Mouse (Mus musculus): Measurements from ENCODE around the gene Rnf187. TPM values are rescaled to one million over a fixed set of nuclear protein-coding genes. Genes with fewer than 3 reads are reported as not detected.

Rnf187 gene
- polyA plus RNA-seq, 1 experiment: 245 TPM

- H3ac ChIP-seq (ENCODE audit: control insufficient read depth, insufficient read length, low read depth): peak overlapping the region; percentile 31
- TF ChIP-seq USF1 (IDR thresholded peaks at IDR 0.05; ENCODE audit: low read depth) (no peak), CTCF (IDR thresholded peaks at IDR 0.05; ENCODE audit: control insufficient read depth, insufficient read depth, insufficient read length) (no peak), MYOG (IDR thresholded peaks at IDR 0.05; ENCODE audit: control insufficient read depth, extremely low read depth, insufficient read length) (no peak), CEBPB (IDR thresholded peaks at IDR 0.05; ENCODE audit: low read depth) (no peak), MAX (IDR thresholded peaks at IDR 0.05) (no peak), FOSL1 (IDR thresholded peaks at IDR 0.05; ENCODE audit: insufficient read depth, low read length, poor library complexity, severe bottlenecking) (no peak), MYOD1 (IDR thresholded peaks at IDR 0.05; ENCODE audit: control insufficient read depth, insufficient read length, low read depth) (no peak)
- peaks cover 16% of the 10 kb centered on the region for H3K36me3 ChIP-seq (ENCODE audit: control insufficient read depth, insufficient read depth)
- H3K79me2 ChIP-seq (ENCODE audit: control insufficient read depth, insufficient read depth): no peaks in the 10 kb centered on the region
- H3K79me3 ChIP-seq (ENCODE audit: low read depth): no peaks in the 10 kb centered on the region
- peaks cover 7% of the 10 kb centered on the region for H3K27me3 ChIP-seq (ENCODE audit: control insufficient read depth, insufficient read depth, insufficient read length)
- no peak overlapping the region for H3K4me3 ChIP-seq (ENCODE audit: insufficient read depth, poor library complexity, severe bottlenecking)
Measured at GRCm38 (mm10) chr11:58927790-58928651, 10.7 kb downstream of the Rnf187 start.

GRCm38 (mm10) chr11:58927053-58927452, 11.7 kb downstream of the Rnf187 start:
- TF ChIP-seq MAX (IDR thresholded peaks at IDR 0.05) (no peak), MYOD1 (IDR thresholded peaks at IDR 0.05; ENCODE audit: control insufficient read depth, insufficient read length, low read depth) (no peak), MYOG (IDR thresholded peaks at IDR 0.05; ENCODE audit: control insufficient read depth, extremely low read depth, insufficient read length) (no peak), USF1 (IDR thresholded peaks at IDR 0.05; ENCODE audit: low read depth) (no peak), CTCF (IDR thresholded peaks at IDR 0.05; ENCODE audit: control insufficient read depth, insufficient read depth, insufficient read length) (no peak), FOSL1 (IDR thresholded peaks at IDR 0.05; ENCODE audit: insufficient read depth, low read length, poor library complexity, severe bottlenecking) (no peak), CEBPB (IDR thresholded peaks at IDR 0.05; ENCODE audit: low read depth) (no peak)
- H3ac ChIP-seq (ENCODE audit: control insufficient read depth, insufficient read length, low read depth): no peak overlapping the region
- H3K4me3 ChIP-seq (ENCODE audit: insufficient read depth, poor library complexity, severe bottlenecking): no peak overlapping the region
- H3K27me3 ChIP-seq (ENCODE audit: control insufficient read depth, insufficient read depth, insufficient read length): peaks cover 9% of the 10 kb centered on the region
- H3K36me3 ChIP-seq (ENCODE audit: control insufficient read depth, insufficient read depth): peaks cover 7% of the 10 kb centered on the region
- no peaks in the 10 kb centered on the region for H3K79me2 ChIP-seq (ENCODE audit: control insufficient read depth, insufficient read depth)
- no peaks in the 10 kb centered on the region for H3K79me3 ChIP-seq (ENCODE audit: low read depth)

- Histone ChIP-seq H3K79me3 (ENCODE audit: low read depth) (no peaks in the 10 kb centered on the region), H3K27me3 (ENCODE audit: control insufficient read depth, insufficient read depth, insufficient read length) (peaks cover 9% of the 10 kb centered on the region), H3K79me2 (ENCODE audit: control insufficient read depth, insufficient read depth) (no peaks in the 10 kb centered on the region), H3K4me3 (ENCODE audit: insufficient read depth, poor library complexity, severe bottlenecking) (no peak overlapping the region), H3ac (ENCODE audit: control insufficient read depth, insufficient read length, low read depth) (no peak overlapping the region), H3K36me3 (ENCODE audit: control insufficient read depth, insufficient read depth) (peaks cover 3% of the 10 kb centered on the region)
- no peak for TF ChIP-seq USF1 (IDR thresholded peaks at IDR 0.05; ENCODE audit: low read depth)
- TF ChIP-seq FOSL1 (IDR thresholded peaks at IDR 0.05; ENCODE audit: insufficient read depth, low read length, poor library complexity, severe bottlenecking): no peak
- TF ChIP-seq MAX (IDR thresholded peaks at IDR 0.05): no peak
- no peak for TF ChIP-seq MYOD1 (IDR thresholded peaks at IDR 0.05; ENCODE audit: control insufficient read depth, insufficient read length, low read depth)
- TF ChIP-seq MYOG (IDR thresholded peaks at IDR 0.05; ENCODE audit: control insufficient read depth, extremely low read depth, insufficient read length): no peak
- no peak for TF ChIP-seq CTCF (IDR thresholded peaks at IDR 0.05; ENCODE audit: control insufficient read depth, insufficient read depth, insufficient read length)
- no peak for TF ChIP-seq CEBPB (IDR thresholded peaks at IDR 0.05; ENCODE audit: low read depth)
Measured at GRCm38 (mm10) chr11:58926651-58927050, 12.1 kb downstream of the Rnf187 start.

GRCm38 (mm10) chr11:58922420-58922819, 16.3 kb downstream of the Rnf187 start:
- Histone ChIP-seq H3K79me2 (ENCODE audit: control insufficient read depth, insufficient read depth) (no peaks in the 10 kb centered on the region), H3ac (ENCODE audit: control insufficient read depth, insufficient read length, low read depth) (no peak overlapping the region)
- TF ChIP-seq MYOD1 (IDR thresholded peaks at IDR 0.05; ENCODE audit: control insufficient read depth, insufficient read length, low read depth) (no peak), CEBPB (IDR thresholded peaks at IDR 0.05; ENCODE audit: low read depth) (no peak), MAX (IDR thresholded peaks at IDR 0.05) (no peak), FOSL1 (IDR thresholded peaks at IDR 0.05; ENCODE audit: insufficient read depth, low read length, poor library complexity, severe bottlenecking) (no peak), CTCF (IDR thresholded peaks at IDR 0.05; ENCODE audit: control insufficient read depth, insufficient read depth, insufficient read length) (no peak), MYOG (IDR thresholded peaks at IDR 0.05; ENCODE audit: control insufficient read depth, extremely low read depth, insufficient read length) (no peak), USF1 (IDR thresholded peaks at IDR 0.05; ENCODE audit: low read depth) (no peak)

GRCm38 (mm10) chr11:58918759-58919158, 20.0 kb downstream of the Rnf187 start:
- Histone ChIP-seq H3K36me3 (ENCODE audit: control insufficient read depth, insufficient read depth) (no peaks in the 10 kb centered on the region), H3K79me2 (ENCODE audit: control insufficient read depth, insufficient read depth) (no peaks in the 10 kb centered on the region), H3K79me3 (ENCODE audit: low read depth) (no peaks in the 10 kb centered on the region), H3ac (ENCODE audit: control insufficient read depth, insufficient read length, low read depth) (no peak overlapping the region), H3K27me3 (ENCODE audit: control insufficient read depth, insufficient read depth, insufficient read length) (peaks cover 32% of the 10 kb centered on the region), H3K4me3 (ENCODE audit: insufficient read depth, poor library complexity, severe bottlenecking) (no peak overlapping the region)
- no peak for TF ChIP-seq CTCF (IDR thresholded peaks at IDR 0.05; ENCODE audit: control insufficient read depth, insufficient read depth, insufficient read length)
- TF ChIP-seq USF1 (IDR thresholded peaks at IDR 0.05; ENCODE audit: low read depth): no peak
- no peak for TF ChIP-seq MYOG (IDR thresholded peaks at IDR 0.05; ENCODE audit: control insufficient read depth, extremely low read depth, insufficient read length)
- no peak for TF ChIP-seq CEBPB (IDR thresholded peaks at IDR 0.05; ENCODE audit: low read depth)
- TF ChIP-seq MAX (IDR thresholded peaks at IDR 0.05): no peak
- TF ChIP-seq FOSL1 (IDR thresholded peaks at IDR 0.05; ENCODE audit: insufficient read depth, low read length, poor library complexity, severe bottlenecking): no peak

More at GRCm38 (mm10) chr11:58922420-58922819, 16.3 kb downstream of the Rnf187 start:
- H3K4me3 ChIP-seq (ENCODE audit: insufficient read depth, poor library complexity, severe bottlenecking): no peak overlapping the region
- H3K27me3 ChIP-seq (ENCODE audit: control insufficient read depth, insufficient read depth, insufficient read length): peaks cover 32% of the 10 kb centered on the region
- H3K36me3 ChIP-seq (ENCODE audit: control insufficient read depth, insufficient read depth): no peaks in the 10 kb centered on the region
- H3K79me3 ChIP-seq (ENCODE audit: low read depth): no peaks in the 10 kb centered on the region

Measured in C2C12 (cell line).